Mouse (Mus musculus) kidney, postnatal 0 days (tissue): ENCODE data around the gene Cphx3. TPM values are rescaled to one million over a fixed set of nuclear protein-coding genes. Genes with fewer than 3 reads are reported as not detected.
A peak's percentile ranks its signal among the peaks of the same experiment; 100 is the strongest.
"Not testable (repeated sequence)": the region's sequence is repeated elsewhere in the genome, so short reads cannot be mapped to it uniquely, and the experiment has no call there.

Source experiments
- ATAC-seq: fragments of 200-750 bp; cut with Nextera tagmentation; replicated peaks from 2 replicates; pipeline ENCODE4 v1.8.0; 2017; ENCODE audit warnings: low read depth, moderate number of reproducible peaks, moderate TSS enrichment, moderate library complexity; ENCODE audit not compliant: low FRiP score
- DNase-seq: peaks from one replicate; pipeline ENCODE4 v3.0.0-alpha.2; 2016; ENCODE audit warnings: low spot score
- H3K27ac ChIP-seq: fragments of 300-500 bp; sonication (generic); 2 replicates; pipeline ENCODE4 v1.5.1; 2014; ENCODE audit warnings: mild to moderate bottlenecking
- H3K27me3 ChIP-seq: fragments of 300-500 bp; sonication (generic); 2 replicates; pipeline ENCODE4 v1.6.1; 2014; ENCODE audit warnings: low read length, mixed read lengths; ENCODE audit not compliant: insufficient read depth
- H3K36me3 ChIP-seq: fragments of 300-500 bp; sonication (generic); 2 replicates; pipeline ENCODE4 v1.6.1; 2014; ENCODE audit warnings: low read length, mixed read lengths; ENCODE audit not compliant: insufficient read depth
- H3K4me1 ChIP-seq: fragments of 300-500 bp; sonication (generic); replicated peaks from 2 replicates; pipeline ENCODE4 v1.6.1; 2014; ENCODE audit warnings: antibody characterized with exemption, low read length, mixed read lengths; ENCODE audit not compliant: insufficient read depth
- H3K4me2 ChIP-seq: fragments of 300-500 bp; sonication (generic); 2 replicates; pipeline ENCODE4 v1.6.1; 2014; ENCODE audit warnings: mild to moderate bottlenecking, low read length, moderate library complexity, mixed read lengths
- H3K4me3 ChIP-seq: fragments of 300-500 bp; sonication (generic); replicated peaks from 2 replicates; pipeline ENCODE4 v1.5.1; 2014; ENCODE audit warnings: low read depth, low read length
- H3K9ac ChIP-seq: fragments of 300-500 bp; sonication (generic); 2 replicates; pipeline ENCODE4 v1.6.1; 2014; ENCODE audit warnings: low read depth, low read length
- H3K9me3 ChIP-seq: fragments of 300-500 bp; sonication (generic); replicated peaks from 2 replicates; pipeline ENCODE4 v1.6.1; 2016; ENCODE audit warnings: low read length, inconsistent platforms, mixed read lengths
- WGBS: fragments of 180-500 bp; shearing (Covaris S2); extraction: QIAGEN DNeasy Blood & Tissue Kit; methylation state at CpG from one replicate; pipeline ENCODE4 v1.1.7; 2014; 5-methylcytosine and 5-hydroxymethylcytosine counted together
- polyA plus RNA-seq: library from polyadenylated mRNA; unstranded; fragments of >200 nt; fragmentation: Nextera tagmentation; extraction: Ambion mirVana; gene quantifications from 2 replicates; pipeline ENCODE4 v1.2.1, GENCODE M21; 2015

Gene Cphx3
- polyA plus RNA-seq, 1 experiment from 2014 or later, result 0.46 TPM

- peak; percentile 84 for ATAC-seq
- H3K4me1 ChIP-seq, H3K4me2 ChIP-seq, H3K4me3 ChIP-seq, H3K9ac ChIP-seq, H3K27ac ChIP-seq, DNase-seq, H3K27me3 ChIP-seq, H3K9me3 ChIP-seq, H3K36me3 ChIP-seq: not testable (repeated sequence)
- no CpG with 5 or more reads among the region's 44 CpGs for WGBS
Observed at GRCm38 (mm10) chr14:26066574-26067324, 15.3 kb upstream of the Cphx3 start.

- peak; percentile 77; the same call in 1 of the 2 replicates for ATAC-seq
- not testable (repeated sequence) for DNase-seq, H3K9ac ChIP-seq, H3K36me3 ChIP-seq, H3K27me3 ChIP-seq, H3K4me2 ChIP-seq, H3K4me3 ChIP-seq, H3K4me1 ChIP-seq, H3K27ac ChIP-seq, H3K9me3 ChIP-seq
- no CpG with 5 or more reads among the region's 10 CpGs for WGBS
Observed at GRCm38 (mm10) chr14:26067325-26067633, 14.8 kb upstream of the Cphx3 start, which contains the start of gene Tmem254c. TSS of gene Tmem254c (minus strand) at chr14:26067355.

DNA sequence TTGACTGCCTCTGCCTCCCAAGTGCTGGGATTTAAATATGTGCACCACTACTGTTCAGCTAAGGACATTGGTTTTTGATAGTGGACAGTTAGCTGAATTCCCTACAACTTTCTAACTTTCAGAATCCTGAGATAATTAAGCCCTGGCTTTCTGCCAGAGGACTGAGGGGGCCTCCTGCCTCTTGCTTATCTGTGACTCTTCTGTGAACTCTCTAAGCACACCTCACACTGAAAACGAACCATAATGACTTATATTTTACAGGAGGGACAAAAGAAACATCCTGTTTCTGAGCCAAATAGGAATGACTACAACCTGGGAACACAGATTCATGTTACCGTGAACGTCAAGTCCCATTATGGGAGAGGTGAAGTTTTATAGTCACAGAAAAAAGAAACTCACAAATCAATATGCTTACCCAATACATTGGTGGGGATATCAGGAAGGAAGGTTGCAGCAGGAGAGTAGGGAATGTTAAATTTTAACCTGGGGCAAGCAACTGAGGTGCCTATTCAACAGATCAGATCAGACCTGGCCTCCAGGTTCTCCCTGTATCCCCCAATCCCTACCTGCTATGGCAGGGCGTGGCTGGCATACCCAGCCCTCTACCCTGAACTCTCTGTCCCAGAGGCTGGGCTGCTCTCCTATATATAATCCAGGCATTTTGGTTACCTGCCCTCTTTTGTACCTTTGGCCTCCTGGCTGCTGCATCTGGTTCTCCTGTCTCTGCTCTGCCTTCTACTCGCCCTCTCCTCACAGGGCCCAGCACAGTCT, 5.3 kb upstream of the Cphx3 start:
- not testable (repeated sequence) for H3K27me3 ChIP-seq, H3K9ac ChIP-seq, DNase-seq, H3K4me1 ChIP-seq, H3K4me2 ChIP-seq, ATAC-seq, H3K9me3 ChIP-seq, H3K36me3 ChIP-seq, H3K27ac ChIP-seq, H3K4me3 ChIP-seq
- no CpG with 5 or more reads among the region's 5 CpGs for WGBS

GRCm38 (mm10) chr14:26081216-26081615, 881 bp upstream of the Cphx3 start, which contains the start of gene Cphx2:
TSS of gene Cphx2 (plus strand) at chr14:26081516.
- H3K9ac ChIP-seq, H3K4me3 ChIP-seq, ATAC-seq, H3K27me3 ChIP-seq, H3K4me2 ChIP-seq, H3K36me3 ChIP-seq, H3K27ac ChIP-seq, DNase-seq, H3K4me1 ChIP-seq, H3K9me3 ChIP-seq: not testable (repeated sequence)
- no CpG with 5 or more reads among the region's 6 CpGs for WGBS

DNA sequence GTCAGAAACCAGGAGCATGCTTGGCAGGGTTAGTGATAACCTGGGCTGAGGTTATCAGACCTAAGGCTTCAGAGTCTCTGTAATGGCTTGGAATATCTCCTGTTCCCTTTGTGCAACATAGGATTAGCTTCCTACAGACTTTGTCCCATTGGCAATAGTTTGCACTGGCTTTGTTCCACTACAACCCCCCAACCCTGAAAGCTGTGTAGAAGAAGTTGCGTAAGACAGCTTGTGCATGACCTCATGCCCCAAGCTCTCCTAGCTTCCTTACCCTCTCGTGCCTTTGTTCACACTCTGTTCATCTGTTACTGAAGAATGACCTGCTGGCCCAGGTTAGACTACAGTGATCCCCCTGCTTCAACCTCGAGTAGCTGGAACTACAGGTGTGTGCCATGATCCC, 15.5 kb downstream of the Cphx3 start:
- no CpG with 5 or more reads among the region's 3 CpGs for WGBS
- ATAC-seq, H3K27me3 ChIP-seq, H3K27ac ChIP-seq, H3K4me2 ChIP-seq, DNase-seq, H3K4me3 ChIP-seq, H3K9me3 ChIP-seq, H3K4me1 ChIP-seq, H3K36me3 ChIP-seq, H3K9ac ChIP-seq: not testable (repeated sequence)

- DNase-seq, H3K4me2 ChIP-seq, H3K36me3 ChIP-seq, H3K27ac ChIP-seq, H3K4me1 ChIP-seq, H3K9ac ChIP-seq, ATAC-seq, H3K4me3 ChIP-seq, H3K9me3 ChIP-seq, H3K27me3 ChIP-seq: not testable (repeated sequence)
- no CpG with 5 or more reads among the region's 7 CpGs for WGBS
Observed at GRCm38 (mm10) chr14:26118150-26118549, 36.1 kb downstream of the Cphx3 start, which contains the start of gene Duxbl2. TSS of gene Duxbl2 (plus strand) at chr14:26118349.

DNA sequence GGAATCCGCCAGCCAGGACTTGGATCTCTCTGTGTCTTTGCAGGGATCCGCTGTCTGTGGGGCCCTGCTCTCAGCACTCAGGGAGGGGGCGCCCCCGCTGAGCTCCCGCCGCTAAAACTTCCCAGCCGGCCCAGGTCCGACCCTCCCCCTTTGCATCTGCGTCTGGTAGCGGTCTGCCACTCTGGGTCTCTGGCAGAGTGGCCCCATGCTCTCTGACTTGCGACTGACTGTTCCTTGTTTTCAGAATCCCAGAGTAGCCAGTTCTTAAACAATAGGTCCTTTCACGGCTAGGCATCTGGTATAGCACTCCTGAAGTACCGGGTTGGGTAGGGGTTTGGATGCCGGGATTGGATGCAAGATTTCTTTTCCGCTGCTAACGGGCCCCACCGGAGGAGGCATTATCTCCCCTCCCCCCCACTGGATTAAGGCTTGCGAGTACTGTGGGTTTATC, 36.5 kb downstream of the Cphx3 start:
- whole genome bisulfite sequencing, result no CpG with 5 or more reads among the region's 18 CpGs
- not testable (repeated sequence) for H3K27ac ChIP-seq, H3K9ac ChIP-seq, H3K4me2 ChIP-seq, H3K27me3 ChIP-seq, H3K36me3 ChIP-seq, DNase-seq, H3K4me1 ChIP-seq, H3K4me3 ChIP-seq, H3K9me3 ChIP-seq
- ATAC-seq, result peak; percentile 74; the same call in 1 of the 2 replicates

DNA sequence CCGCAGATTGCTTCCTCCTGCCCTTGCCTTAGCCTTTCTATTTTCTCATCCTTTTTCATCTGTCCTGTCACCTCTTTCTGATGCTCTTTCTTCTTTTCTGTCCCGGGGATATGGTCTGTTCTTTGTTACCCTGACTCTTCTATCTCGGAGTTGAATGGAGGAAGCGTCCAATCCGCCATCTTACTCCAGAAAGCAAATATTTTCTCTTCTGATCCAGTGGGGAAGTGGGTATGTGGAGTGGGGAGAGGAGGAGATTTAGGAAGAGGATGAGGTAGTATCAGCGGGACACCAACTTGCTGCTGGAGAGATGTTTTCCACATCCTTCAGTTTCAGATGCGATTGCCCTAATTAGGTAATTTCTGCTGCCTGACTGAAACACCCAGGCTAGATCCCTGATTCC, 37.0 kb downstream of the Cphx3 start:
- not testable (repeated sequence) for H3K27me3 ChIP-seq, H3K27ac ChIP-seq, DNase-seq, H3K9me3 ChIP-seq, H3K36me3 ChIP-seq, H3K4me3 ChIP-seq, ATAC-seq, H3K4me2 ChIP-seq, H3K4me1 ChIP-seq, H3K9ac ChIP-seq
- WGBS, result no CpG with 5 or more reads among the region's 7 CpGs

- H3K4me3 ChIP-seq, DNase-seq, H3K27me3 ChIP-seq, H3K4me1 ChIP-seq, H3K36me3 ChIP-seq, ATAC-seq, H3K4me2 ChIP-seq, H3K9me3 ChIP-seq, H3K9ac ChIP-seq, H3K27ac ChIP-seq: not testable (repeated sequence)
- no CpG with 5 or more reads among the region's 2 CpGs for WGBS
Observed at GRCm38 (mm10) chr14:26147095-26147494, 65.0 kb downstream of the Cphx3 start.
